Mouse (Mus musculus) gastrocnemius, adult 2 months (tissue): ENCODE results near the gene Gm10799. TPM values are rescaled to one million over a fixed set of nuclear protein-coding genes. Genes with fewer than 3 reads are reported as not detected.
"Not testable (repeated sequence)": the region's sequence is repeated elsewhere in the genome, so short reads cannot be mapped to it uniquely, and the experiment has no call there.

Experiments
- DNase-seq: peaks from one replicate; pipeline ENCODE4 v3.0.0; 2022
- H3K27ac ChIP-seq: fragments of 200-600 bp; 2 replicates; pipeline ENCODE4 v1.8.1; 2022; ENCODE audit warnings: mild to moderate bottlenecking
- H3K4me3 ChIP-seq: fragments of 200-600 bp; 2 replicates; pipeline ENCODE4 v1.8.1; 2022; ENCODE audit warnings: mild to moderate bottlenecking, moderate library complexity
- CTCF ChIP-seq: fragments of 200-600 bp; IDR thresholded peaks from 2 replicates; pipeline ENCODE4 v1.8.1; 2022; ENCODE audit warnings: antibody characterized with exemption, mild to moderate bottlenecking, moderate library complexity
- intact Hi-C: fragments of 180-260 bp; cut with DNase I; formaldehyde crosslinking; loops from one replicate; pipeline ENCODE4 v1.15.1; 2025
- total RNA-seq, 2 experiments: library from RNA; stranded (reverse); gene quantifications; 2 replicates each; pipeline ENCODE4 v1.2.3; 2021

The Gm10799 gene
- total RNA-seq, 2 experiments from 2014 or later = not detected

- no peak for TF ChIP-seq CTCF
- H3K27ac ChIP-seq = peak overlapping the region; percentile 95
- intact Hi-C loops = loop anchor here (2.0 kb wide), 1 partner anchor 61 kb away; no protein-coding TSS in a partner anchor
Measured at GRCm38 (mm10) chr2:104096256-104096655, 27.9 kb upstream of the Gm10799 start.

GRCm38 (mm10) chr2:104095741-104096213 lies 27.4 kb upstream of the Gm10799 start, which contains the start of gene Cd59a:
Gene Cd59a, plus strand, starts transcription at chr2:104095801.
- DNase-seq = peak; percentile 86
- intact Hi-C loops = loop anchor here (1.0 to 2.0 kb wide), 2 partner anchors 27 to 61 kb away; partner anchors contain the start of gene Gm10799
- Histone ChIP-seq H3K4me3 (peak within 1 kb of the TSS; percentile 74), H3K27ac (peak within 1 kb of the TSS; percentile 95)
- TF ChIP-seq CTCF = no peak

More at GRCm38 (mm10) chr2:104096256-104096655, 27.9 kb upstream of the Gm10799 start:
- no peak for DNase-seq
- peak overlapping the region; percentile 74 for H3K4me3 ChIP-seq

GRCm38 (mm10) chr2:104093305-104093704 lies 25.0 kb upstream of the Gm10799 start:
- intact Hi-C loops = no loop called here
- TF ChIP-seq CTCF = no peak
- no peak for DNase-seq
- Histone ChIP-seq H3K27ac (no peak overlapping the region), H3K4me3 (no peak overlapping the region)

GRCm38 (mm10) chr2:104087562-104087961 lies 19.2 kb upstream of the Gm10799 start:
- H3K27ac ChIP-seq, DNase-seq, H3K4me3 ChIP-seq, intact Hi-C loops: not testable (repeated sequence)

GRCm38 (mm10) chr2:104084027-104084426 lies 15.7 kb upstream of the Gm10799 start:
- DNase-seq, intact Hi-C loops, H3K4me3 ChIP-seq, H3K27ac ChIP-seq: not testable (repeated sequence)

- TF ChIP-seq CTCF = no peak
- intact Hi-C loops = no loop called here
- Histone ChIP-seq H3K27ac (no peak overlapping the region), H3K4me3 (no peak overlapping the region)
- DNase-seq = no peak
Measured at GRCm38 (mm10) chr2:104082474-104082873, 14.1 kb upstream of the Gm10799 start.

- DNase-seq, H3K27ac ChIP-seq, intact Hi-C loops, H3K4me3 ChIP-seq: not testable (repeated sequence)
Measured at GRCm38 (mm10) chr2:104081436-104082050, 13.2 kb upstream of the Gm10799 start.

- H3K27ac ChIP-seq, DNase-seq, H3K4me3 ChIP-seq, intact Hi-C loops: not testable (repeated sequence)
Measured at GRCm38 (mm10) chr2:104078285-104078684, 9.9 kb upstream of the Gm10799 start.

- Histone ChIP-seq H3K4me3 (peak within 1 kb of the TSS; percentile 67), H3K27ac (peak within 1 kb of the TSS; percentile 66)
- TF ChIP-seq CTCF = no peak
- intact Hi-C loops = no loop called here
- peak; percentile 64 for DNase-seq
Measured at GRCm38 (mm10) chr2:104069704-104070185, 1.4 kb upstream of the Gm10799 start, which contains the start of gene Cd59b. Gene Cd59b, plus strand, starts transcription at chr2:104069849.

- H3K4me3 ChIP-seq, intact Hi-C loops, H3K27ac ChIP-seq, DNase-seq: not testable (repeated sequence)
Measured at GRCm38 (mm10) chr2:104065526-104065925, 2.8 kb downstream of the Gm10799 start, which contains the start of gene Gm10912. Gene Gm10912, plus strand, starts transcription at chr2:104065826.

GRCm38 (mm10) chr2:104064152-104064551 lies 4.2 kb downstream of the Gm10799 start:
- H3K27ac ChIP-seq = no peak overlapping the region
- intact Hi-C loops = no loop called here
- no peak for DNase-seq
- H3K4me3 ChIP-seq = no peak overlapping the region
- no peak for TF ChIP-seq CTCF

GRCm38 (mm10) chr2:104062665-104063064 lies 5.7 kb downstream of the Gm10799 start:
- intact Hi-C loops = no loop called here
- Histone ChIP-seq H3K4me3 (no peak overlapping the region), H3K27ac (no peak overlapping the region)
- TF ChIP-seq CTCF = no peak
- no peak for DNase-seq

- no peak for TF ChIP-seq CTCF
- intact Hi-C loops = no loop called here
- no peak overlapping the region for H3K4me3 ChIP-seq
- no peak overlapping the region for H3K27ac ChIP-seq
- no peak for DNase-seq
Measured at GRCm38 (mm10) chr2:104060996-104061395, 7.4 kb downstream of the Gm10799 start.

GRCm38 (mm10) chr2:104059786-104060185 lies 8.6 kb downstream of the Gm10799 start:
- intact Hi-C loops = no loop called here
- TF ChIP-seq CTCF = no peak

More at GRCm38 (mm10) chr2:104059786-104060185, 8.6 kb downstream of the Gm10799 start:
- no peak for DNase-seq
- Histone ChIP-seq H3K27ac (no peak overlapping the region), H3K4me3 (no peak overlapping the region)
